Mouse (Mus musculus) WW6 (cell line): Measurements from ENCODE around the gene Peli3.
A peak's percentile ranks its signal among the peaks of the same experiment; 100 is the strongest.
"Not testable (repeated sequence)": the region's sequence is repeated elsewhere in the genome, so short reads cannot be mapped to it uniquely, and the experiment has no call there.

Experiments
- DNase-seq: peaks from one replicate; pipeline ENCODE4 v3.0.0-alpha.2; 2013; ENCODE audit warnings: low read depth, low spot score

Gene Peli3

DNA sequence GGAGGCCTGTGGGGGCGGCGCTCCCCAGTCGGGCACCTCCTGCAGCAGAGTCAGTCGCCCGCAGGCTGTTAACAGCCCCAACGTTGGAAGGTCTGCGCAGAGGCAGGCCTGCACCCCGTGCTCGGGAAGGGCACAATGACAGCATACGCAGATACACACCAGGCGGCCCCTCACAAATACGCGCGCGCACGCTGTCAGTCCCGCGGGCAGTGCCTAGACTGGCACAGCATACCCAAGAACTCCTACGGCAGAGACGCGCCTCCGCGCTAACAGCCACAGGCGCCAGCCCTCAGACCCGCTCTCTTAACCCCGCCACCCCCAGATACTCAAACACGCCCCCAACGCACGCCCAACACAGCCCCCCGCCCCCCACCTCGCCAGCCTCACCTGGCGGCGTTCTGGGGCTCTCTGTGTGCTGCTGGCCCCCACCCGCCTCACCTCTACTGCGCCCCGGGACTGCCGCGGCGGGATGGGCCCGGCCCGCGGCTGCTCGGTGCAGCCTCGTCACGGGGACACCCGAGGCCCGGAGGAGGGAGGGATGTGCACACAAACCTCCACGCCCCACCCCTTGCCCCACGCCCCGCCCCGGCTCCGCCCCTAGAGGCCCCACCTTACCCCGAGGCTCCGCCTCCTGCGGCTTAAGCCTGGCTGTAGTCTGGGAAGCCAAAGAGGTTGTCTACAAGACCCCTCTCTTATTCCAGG lies at the start of gene Peli3:
Gene Peli3 (minus strand): TSS at position 577 of the 702 bp plus-strand sequence.
- DNase-seq = no peak

DNA sequence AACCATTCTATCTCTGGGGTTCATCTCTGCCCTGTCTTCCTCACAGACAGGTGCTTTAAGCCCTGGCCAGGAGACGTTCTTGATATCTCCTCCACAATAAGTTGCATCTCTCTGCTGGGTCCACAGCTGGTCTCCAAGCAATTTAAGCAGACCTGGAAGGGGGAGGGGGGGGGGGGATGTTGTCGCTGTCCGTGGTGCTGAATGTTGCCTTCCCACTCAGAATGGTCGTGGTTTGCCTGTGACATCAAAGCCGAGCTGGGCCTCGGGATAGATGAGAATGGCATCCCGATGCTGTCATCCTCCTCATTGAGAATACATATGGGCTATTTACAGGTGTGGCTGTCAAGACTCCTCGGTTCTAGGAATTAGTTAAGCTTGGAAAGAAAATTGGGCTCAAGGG lies 49.4 kb upstream of the Peli3 start:
- DNase-seq = no peak

DNA sequence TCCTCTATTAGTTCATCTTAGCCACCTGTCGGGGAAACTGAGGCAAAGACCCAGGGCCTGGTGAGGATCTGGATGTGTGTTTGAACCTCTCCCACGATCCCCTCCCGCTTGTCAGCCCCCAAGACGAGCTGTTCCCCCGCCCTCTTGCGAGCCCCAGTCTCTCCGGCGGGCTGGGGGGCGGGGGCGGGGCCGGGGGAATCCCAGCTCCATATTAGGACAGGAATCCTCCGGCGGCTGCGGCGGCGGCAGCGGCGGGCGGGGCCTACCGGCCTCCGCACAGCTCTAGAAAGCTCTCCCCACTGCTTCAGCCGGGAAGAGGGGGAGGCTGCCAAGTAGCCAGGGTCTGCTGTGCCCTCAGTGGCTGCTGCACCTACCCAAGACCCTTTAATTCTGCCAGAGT lies 47.8 kb upstream of the Peli3 start:
- no peak for DNase-seq

DNA sequence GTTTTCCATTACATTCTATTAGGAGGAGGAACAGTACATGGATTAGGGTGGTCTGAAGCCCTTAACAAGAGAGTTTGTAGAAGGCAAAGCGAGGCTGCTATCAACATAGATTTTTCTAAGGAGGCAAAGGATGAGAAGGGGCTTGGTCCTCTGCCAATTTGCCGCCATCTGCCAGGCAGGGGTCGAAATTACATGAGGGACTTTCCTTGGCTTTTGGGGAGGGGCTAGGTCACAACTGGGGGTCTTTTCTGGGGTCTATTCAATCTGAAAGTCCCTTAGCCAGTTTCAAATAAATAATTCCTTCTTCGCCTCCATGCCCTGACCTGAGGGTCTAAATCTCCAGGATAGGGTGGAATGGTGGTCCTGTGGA lies 47.3 kb upstream of the Peli3 start, which contains the start of gene Npas4:
Gene Npas4 (minus strand): TSS at position 61 of the 370 bp plus-strand sequence.
- no peak for DNase-seq

DNA sequence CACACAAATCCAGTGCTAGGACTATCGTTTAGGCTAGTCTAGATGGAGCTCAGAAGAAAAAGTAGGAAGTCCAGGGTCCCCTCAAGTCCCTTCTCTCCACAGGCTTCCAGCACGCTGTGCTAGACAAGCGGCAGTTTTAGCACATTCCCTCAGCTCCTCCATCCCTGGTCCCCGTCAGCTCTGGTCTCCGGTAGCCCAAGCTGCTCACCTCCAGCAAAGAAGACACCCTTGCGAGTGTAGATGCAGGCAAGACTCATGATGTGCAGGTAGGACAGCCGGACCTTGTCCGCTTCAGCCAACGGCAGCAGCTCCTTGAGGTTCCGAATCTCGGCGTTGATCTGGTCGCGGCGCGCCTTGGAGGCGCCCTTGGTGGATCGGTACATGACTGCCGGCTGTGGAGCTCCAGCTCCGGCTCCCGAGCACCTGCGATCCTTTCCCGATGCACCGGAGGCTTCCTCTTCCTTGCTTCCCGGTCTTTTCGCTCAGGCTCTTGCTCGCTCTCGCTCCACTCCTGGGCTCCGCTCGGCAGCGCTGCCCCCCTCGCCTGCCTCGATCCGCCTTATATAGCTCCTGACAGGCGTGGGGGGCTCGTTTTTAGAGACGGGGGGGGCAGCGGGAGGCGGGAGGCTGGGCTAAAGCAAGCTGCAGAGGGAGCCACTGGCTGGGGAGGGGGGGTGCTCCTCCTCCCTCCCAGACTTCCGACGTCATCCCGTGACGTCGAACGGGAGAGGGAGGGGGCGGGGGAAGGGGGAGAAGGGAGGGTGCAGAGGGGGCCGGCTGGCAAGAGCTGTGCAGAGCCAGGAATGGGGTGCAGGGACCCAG lies 46.7 kb upstream of the Peli3 start:
- no peak for DNase-seq

DNA sequence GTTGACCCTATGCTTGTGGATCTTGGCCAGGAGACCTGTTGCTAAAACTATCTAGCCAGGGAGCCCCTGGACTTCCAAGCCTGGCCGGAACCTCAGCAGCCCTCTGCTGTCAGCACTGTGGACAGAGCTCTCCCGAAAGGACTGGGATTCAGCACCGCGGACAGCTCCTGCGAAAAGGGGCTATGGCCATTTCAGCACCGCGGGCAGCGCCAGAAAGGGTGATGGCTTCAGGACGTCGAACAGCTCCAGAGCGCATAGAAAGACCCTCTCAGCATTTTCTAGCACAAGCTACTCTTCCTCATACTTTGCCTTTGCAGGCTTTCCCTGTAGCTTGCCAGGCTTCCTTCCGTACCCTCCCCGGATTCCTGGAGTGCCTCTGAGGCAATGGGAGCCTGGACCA lies 46.1 kb upstream of the Peli3 start:
- peak; percentile 71 for DNase-seq

DNA sequence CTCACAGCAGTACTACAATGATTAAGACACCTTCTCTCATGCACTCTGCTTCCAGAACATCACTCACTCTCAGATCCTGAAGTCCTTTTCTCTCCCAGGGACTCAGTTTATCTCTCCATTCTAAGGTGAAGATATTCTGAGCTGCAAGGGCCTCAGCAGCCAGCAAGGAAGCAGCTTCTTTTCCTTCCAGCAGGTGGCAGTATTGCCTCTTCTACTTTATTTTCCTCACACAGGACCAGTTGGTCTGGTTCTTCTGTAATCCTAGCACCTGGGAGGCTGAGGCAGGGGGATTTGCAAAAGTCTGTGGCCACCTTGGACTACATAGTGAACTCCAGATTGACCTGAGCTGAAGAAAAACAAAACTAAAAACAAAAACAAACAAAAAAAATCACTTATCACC lies 38.8 kb upstream of the Peli3 start:
- DNase-seq = peak; percentile 47

DNA sequence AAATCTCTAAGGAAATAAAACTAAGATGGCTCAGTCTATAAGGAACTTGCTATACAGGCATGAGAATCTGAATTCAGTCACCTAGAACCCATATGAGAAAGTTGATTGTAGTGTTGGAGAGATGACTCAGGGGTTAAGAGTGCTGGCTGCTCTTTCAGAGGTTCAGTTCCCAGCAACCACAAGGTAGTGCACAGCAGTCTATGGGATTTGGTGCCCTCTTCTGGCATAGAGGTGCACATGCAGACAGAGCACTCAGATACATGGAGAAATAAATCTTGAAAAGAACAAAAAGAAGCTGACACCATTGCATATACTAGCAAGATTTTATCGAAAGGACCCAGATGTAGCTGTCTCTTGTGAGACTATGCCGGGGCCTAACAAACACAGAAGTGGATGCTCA lies 25.3 kb upstream of the Peli3 start:
- DNase-seq = no peak

DNA sequence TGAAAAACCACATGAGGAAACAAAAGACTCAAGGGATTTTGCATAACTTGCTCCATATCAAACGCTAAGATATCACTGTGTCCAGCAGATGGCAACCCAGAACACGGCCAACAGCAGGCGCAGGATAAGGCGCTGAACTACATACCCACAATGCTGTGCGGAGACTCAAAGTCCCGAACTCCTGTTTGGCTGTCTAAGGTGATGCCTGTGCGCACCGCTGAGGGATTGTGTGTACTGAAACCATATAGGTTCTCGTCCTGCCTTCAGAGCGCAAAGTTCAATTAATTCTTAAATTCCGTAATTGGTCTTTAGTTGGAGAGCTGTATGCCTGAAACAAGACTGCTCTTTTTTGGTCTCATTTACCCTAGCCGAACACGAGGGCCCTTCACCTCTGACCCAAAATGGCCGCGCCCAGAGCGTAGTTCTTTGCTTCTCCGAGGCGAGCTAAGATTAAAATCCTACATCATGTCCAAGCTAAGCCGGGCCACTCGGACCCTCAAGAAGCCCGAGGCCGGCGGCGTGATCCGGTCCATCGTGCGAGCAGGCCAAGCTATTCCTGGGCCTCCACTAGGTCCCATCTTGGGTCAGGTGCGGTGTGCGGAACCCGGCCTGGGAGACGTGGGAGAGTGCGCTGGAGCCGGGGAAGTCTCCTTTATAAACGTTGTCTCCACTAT lies 19.1 kb upstream of the Peli3 start, which contains the start of gene Mrpl11:
Gene Mrpl11 (plus strand): TSS at position 220 of the 674 bp plus-strand sequence.
- DNase-seq = peak; percentile 68

DNA sequence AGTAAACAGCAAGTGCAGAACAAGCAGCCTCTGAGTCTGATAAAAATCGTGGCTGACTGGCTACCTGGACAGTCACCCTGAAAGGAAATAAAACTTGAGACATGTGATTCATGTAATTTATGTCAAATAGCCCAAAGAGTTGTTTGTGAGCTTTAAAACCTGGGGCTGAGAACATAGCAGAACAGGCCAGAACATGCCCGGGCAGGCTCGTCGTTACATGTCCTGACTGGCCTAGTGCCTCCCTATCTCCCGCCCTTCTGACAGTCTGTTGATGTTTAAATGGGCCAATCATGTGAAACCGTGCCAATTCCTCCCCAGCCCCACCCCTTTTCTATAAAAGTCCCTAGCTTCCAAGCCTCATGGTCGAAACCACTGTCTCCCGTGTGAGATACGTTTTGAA lies 5.7 kb upstream of the Peli3 start:
- DNase-seq = not testable (repeated sequence)

DNA sequence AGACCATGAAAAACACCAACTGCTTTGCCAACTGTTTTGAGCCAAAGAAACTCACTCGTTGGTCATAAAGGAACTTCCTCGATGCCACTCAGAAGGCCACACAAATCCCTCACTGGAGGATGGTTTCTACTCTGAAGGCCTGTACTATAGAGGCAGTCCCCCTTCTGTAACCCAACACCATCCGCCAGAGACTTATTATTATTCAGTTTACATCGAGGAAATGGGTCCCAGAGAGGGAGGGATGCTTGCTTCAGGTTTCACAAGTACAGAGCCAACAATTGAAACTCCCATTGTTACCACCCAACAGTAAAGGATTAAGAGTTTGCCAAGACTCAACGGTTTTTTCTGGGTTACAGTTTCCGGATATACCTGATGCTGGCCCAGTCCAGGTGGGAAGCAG lies 2.6 kb upstream of the Peli3 start:
- no peak for DNase-seq

DNA sequence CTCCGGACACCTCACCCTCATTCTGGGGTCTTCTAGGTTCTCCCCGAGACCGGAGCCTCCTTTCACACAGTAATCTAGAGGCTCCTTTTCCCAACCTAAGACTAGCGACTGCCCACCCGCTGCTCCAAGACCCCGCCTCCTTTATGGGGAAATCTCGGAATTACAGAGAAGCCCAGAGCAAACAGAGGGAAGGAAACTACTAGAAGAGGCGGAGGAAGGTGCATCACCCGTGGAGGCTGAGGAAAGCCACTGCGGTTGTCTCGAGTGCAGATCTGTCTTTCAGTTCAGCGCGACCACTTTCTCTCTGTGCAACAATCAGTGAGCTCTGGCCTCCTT lies 294 bp upstream of the Peli3 start:
- DNase-seq = no peak

DNA sequence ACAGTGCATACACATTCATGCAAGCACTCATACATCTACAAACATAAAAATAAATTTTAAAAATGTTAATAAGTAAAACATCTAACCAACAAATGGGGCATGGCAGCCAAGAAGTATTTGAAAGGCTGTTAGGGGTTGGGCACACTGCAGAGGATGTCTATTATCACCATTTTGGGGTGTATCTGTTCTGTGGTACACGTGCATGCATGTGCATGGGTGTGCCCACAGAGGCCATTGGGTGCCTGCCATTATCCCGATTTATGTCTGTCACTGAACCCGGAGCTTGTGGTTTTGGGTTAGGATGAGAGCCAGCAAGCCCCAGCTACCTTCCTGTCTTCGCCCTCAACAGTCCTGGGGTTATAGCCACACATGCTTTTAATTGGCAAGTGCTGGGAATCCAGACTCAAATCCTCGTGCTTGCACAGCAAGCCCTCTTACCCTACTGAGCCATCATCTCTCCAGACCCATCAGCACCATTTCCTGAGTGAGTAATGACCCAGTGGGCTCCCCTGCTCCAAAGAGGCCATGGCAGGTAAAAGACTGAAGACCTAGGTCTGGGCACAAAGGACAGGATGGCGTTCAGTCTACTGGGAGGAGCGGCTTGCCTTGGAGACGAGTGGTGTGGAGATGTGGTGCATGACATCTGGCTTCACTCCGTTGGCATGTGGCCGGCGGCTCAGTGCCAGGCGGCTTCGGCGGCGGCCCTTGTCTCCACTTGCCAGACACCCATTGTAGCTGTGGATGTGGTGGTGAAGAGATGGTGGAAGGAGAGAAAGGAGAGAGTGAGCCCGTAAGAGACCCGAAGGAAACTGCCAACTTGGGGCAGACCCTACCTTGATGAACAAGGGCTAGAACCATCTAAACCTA lies 5.2 kb downstream of the Peli3 start:
- DNase-seq = no peak

DNA sequence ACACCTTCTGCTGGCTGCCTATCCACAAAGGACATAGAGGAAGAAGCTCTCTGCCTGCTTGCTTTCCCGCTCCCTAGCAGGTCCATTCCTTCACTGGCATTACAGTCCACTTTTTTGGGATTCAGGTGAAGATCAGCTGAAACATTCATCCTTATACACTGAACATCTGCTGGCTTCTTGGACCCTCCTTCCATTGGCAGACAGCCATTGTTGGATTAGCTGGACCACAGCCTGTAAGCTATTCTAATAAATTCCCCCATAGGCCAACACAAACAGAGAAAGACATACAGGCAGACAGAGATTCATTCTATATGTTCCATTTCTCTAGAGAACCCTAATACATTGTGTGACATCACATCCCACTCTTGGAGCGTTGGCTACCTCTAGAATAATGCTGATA lies 6.0 kb downstream of the Peli3 start:
- no peak for DNase-seq

DNA sequence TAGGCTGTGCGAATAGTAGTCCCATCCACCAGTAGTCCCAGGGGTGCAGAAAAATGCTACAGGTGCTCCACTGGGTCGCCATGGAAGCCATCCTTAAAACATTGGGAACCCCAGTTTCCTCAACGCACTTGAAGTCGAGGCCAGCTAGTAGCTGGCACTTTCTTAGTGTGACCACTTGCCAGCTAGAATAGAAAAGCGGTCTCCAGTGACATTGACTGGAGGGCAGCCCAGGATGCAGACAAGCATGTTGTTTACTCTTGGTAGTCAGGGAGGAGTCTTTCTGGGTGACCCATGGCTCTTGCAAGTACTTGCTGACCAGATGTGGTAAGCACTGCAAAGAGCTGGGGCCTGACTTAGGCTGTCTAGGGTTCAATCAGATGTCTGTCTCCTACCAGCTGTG lies 14.1 kb downstream of the Peli3 start:
- DNase-seq = no peak

DNA sequence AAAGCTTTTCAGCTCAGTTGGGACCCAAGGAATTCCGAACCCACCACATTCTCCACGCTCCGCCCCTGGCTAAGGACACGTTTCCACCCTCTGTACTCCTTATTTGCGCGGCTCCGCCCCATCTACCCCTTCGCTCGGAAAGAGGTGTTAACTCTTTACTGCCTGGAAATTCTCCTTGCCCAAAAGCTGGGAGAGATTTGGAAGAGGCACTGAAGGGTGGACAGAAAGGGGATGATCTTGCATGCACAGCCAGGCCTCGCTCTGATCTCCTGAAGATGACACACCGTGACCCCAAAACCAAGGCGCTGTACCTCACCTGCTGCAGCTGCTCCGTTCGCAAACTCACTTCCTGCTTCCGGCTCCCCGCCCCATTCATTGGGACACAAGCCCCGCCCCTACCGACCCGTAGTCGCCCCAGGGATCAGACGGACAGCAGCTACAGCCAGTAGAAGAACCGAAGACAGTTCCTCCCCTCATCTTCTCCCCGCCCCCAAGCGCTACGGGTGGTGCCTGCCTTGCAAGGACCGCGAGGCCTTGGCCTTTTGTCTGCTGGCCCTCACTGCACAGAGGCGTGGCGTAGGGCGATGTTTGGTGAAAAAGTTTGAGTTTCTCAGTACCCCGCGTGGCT lies 14.9 kb downstream of the Peli3 start, which contains the start of gene Dpp3:
Gene Dpp3 (minus strand): TSS at position 384 of the 628 bp plus-strand sequence.
- peak; percentile 89 for DNase-seq

DNA sequence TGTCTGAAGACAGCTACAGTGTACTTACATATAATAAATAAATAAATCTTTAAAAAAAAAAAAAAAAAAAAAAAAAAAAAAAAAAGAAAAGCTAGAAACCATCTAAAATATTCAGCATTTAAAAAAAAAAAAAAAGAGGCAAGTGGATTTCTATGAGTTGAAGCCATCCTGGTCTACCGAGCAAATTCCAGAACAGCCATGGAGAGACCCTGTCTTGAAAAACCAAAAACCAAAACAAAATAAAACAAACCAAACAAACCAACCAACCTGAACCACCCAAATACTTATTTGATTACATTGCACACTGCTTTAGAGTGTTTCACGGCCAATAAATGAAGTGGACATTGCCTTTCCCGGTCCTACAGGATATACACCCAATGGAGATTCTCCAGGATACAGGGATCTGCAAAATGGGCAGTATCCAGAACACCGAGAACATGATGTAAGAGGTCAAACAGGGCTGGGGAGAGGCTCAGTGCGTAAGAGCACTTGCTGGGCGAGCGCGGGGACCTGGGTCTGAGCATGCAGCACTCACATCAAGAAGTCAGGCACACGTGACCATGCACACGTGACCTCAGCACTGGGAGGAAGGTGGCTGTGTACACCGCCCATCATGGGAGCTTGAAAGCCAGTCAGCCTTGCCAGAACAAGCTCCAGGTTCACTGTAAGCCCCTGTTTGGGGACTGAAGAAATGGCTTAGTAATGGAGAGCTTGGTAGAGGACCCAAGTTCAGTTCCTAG lies 17.6 kb downstream of the Peli3 start:
- no peak for DNase-seq

DNA sequence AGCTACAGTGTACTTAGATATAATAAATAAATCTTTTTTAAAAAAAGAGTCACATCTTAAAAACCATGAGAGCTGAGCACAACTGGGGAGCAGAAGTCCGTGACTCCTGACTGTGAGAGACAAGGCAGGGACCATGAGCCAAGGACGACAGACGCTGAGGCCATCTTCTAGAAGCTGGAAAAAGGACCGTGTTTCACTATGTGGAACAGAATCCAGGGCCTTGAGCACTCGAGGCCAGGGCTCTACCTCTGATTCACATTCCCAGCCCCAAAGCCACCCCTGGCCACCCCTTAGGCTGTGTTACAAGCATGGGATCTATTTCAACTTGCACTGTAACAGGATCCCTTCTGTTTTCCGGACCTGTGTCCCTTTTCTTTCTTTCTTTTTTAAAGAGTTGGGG lies 23.3 kb downstream of the Peli3 start:
- DNase-seq = no peak

DNA sequence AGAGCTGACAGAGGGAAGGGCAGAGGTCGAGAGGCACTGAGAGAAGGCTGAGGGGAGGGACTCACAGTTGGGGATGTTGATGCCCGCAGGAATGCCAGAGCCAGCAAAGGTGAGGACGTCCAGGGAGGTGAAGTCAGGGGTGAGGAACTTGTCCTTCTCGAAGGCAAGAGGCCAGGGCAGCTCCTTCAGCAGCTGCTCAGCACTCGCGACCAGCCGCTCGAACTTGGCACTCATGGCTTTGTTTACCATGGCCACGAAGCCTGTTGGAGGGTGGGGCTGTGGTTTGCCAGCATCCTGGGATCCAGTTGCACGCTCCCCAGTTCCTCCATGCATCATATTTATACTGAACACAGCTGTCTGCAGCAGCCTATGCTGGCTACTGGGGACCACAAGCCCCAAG lies 26.1 kb downstream of the Peli3 start:
- no peak for DNase-seq

DNA sequence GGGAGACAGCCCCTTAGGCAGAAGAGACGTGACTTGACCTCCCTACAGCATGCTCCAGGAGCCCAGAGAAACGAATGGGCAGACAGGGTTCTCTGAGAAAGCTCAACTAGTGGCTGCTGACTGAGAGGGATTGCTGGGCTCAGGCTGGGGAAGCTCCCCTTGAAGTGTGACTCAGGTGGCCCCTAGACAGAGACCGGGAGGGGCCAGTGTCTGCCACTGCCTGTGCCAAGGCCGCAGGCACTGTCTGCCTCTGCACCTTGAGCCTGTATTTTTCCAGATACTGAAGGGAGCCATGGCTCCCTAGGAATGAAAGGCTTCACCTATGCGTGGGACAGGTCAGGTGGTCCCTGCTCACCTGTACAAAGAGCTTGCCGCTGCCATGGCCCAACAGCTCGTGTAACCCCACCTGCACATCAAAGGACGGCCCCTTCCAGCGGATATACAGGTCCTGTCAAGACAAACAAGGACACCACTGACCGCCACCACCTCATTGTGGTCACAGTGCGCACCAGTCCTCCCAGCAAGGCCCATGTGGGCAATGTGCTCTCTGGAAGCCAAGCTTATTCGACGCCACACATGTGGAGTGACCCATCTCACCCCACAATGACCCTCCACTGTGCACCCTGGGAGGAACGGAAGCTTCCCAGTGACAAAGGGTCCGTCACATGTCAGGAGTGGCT lies 26.9 kb downstream of the Peli3 start:
- DNase-seq = no peak
